Mouse (Mus musculus): ENCODE results near the gene Arid3a.
A peak's percentile ranks its signal among the peaks of the same experiment; 100 is the strongest.

GRCm38 (mm10) chr10:79958140-79958816, 31.4 kb downstream of the Arid3a start:
- TF ChIP-seq EP300 (IDR thresholded peaks at IDR 0.05; ENCODE audit: low read depth) (no peak), CTCF (IDR thresholded peaks at IDR 0.05; ENCODE audit: low read depth) (peak; percentile 99)
